ENCODE assay signal across 7 mouse cellular contexts in the genomic region with DNA sequence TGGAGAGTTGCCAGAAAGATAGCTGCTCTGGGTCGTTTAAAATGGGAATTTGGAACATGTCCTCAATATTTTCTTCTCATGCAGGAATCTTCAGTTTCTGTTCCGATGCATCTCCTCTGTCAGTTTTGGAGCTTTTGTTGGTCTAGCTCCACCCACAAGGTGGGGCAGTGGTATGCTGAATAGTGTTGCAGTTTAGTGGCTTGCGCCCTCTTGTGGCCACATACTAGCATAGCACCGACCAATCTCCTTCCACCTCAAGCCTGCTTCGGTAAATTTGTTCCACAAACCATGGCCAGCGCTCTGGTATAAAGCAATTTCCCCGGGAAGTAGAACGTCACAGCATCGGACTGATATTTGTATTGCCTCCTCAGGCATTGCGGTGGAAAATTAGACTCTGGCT. TPM values are rescaled to one million over a fixed set of nuclear protein-coding genes. Genes with fewer than 3 reads are reported as not detected.
DNase-seq lines count a peak whose midpoint lies in the region; ATAC-seq and TF ChIP-seq lines count a peak whose summit lies in the region.

No protein-coding gene starts in this region.

- no peaks in the 10 kb centered on the region for H3K4me1 ChIP-seq in embryonic facial prominence, embryonic 11.5 days (ENCODE audit: control insufficient read depth, insufficient read depth, low read length)
- no peaks in the 10 kb centered on the region for H3K4me1 ChIP-seq in heart, adult 2 months (ENCODE audit: control insufficient read depth, insufficient read depth, low read length)
- H3K4me1 ChIP-seq in kidney, adult 2 months (ENCODE audit: control insufficient read depth, insufficient read depth, low read length): no peaks in the 10 kb centered on the region
- no peaks in the 10 kb centered on the region for H3K4me1 ChIP-seq in limb, embryonic 11.5 days (ENCODE audit: control insufficient read depth, insufficient read depth, low read length)
- H3K4me1 ChIP-seq in midbrain, embryonic 15.5 days: no peaks in the 10 kb centered on the region
- no peaks in the 10 kb centered on the region for H3K4me1 ChIP-seq in spleen, adult 2 months (ENCODE audit: control insufficient read depth, insufficient read depth, insufficient read length)

- peak; percentile 97 for TF ChIP-seq CTCF in heart, adult 2 months (IDR thresholded peaks at IDR 0.05)
- peak; percentile 97 for TF ChIP-seq CTCF in kidney, adult 2 months (conservative IDR thresholded peaks at IDR 0.05; ENCODE audit: insufficient read depth, insufficient read length, low read depth, low read length)
- TF ChIP-seq CTCF in spleen, adult 2 months (IDR thresholded peaks at IDR 0.05; ENCODE audit: extremely low read depth, insufficient read depth, insufficient read length, insufficient replicate concordance): peak; percentile 90; the same call in 1 of the 2 replicates

- no peaks in the 10 kb centered on the region for H3K36me3 ChIP-seq in embryonic facial prominence, embryonic 11.5 days (replicated peaks; ENCODE audit: control insufficient read depth, insufficient read depth, low read depth, low read length)
- no peaks in the 10 kb centered on the region for H3K36me3 ChIP-seq in heart, adult 2 months (ENCODE audit: control insufficient read depth, insufficient read depth, low read length)
- H3K36me3 ChIP-seq in kidney, adult 2 months (ENCODE audit: control insufficient read depth, insufficient read depth, low read length): no peaks in the 10 kb centered on the region
- H3K36me3 ChIP-seq in limb, embryonic 11.5 days (ENCODE audit: control insufficient read depth, insufficient read depth, low read length): no peaks in the 10 kb centered on the region
- H3K36me3 ChIP-seq in midbrain, embryonic 15.5 days (replicated peaks): no peaks in the 10 kb centered on the region
- no peaks in the 10 kb centered on the region for H3K36me3 ChIP-seq in spleen, adult 2 months (ENCODE audit: control insufficient read depth, insufficient read depth, low read length)

- ATAC-seq in embryonic facial prominence, embryonic 11.5 days (replicated peaks; ENCODE audit: insufficient number of reproducible peaks, low FRiP score, low TSS enrichment, low read depth): peak; percentile 80
- ATAC-seq in limb, embryonic 11.5 days (ENCODE audit: insufficient number of reproducible peaks, low FRiP score, low TSS enrichment, low read depth): peak; percentile 75; the same call in 1 of the 2 replicates
- peak; percentile 94 for ATAC-seq in midbrain, embryonic 15.5 days (replicated peaks)

- WGBS in embryonic facial prominence, embryonic 11.5 days: 13% methylated on average over 10 of the region's 10 CpGs
- WGBS in heart, adult 2 months: 4% methylated on average over 10 of the region's 10 CpGs
- 2% methylated on average over 10 of the region's 10 CpGs for WGBS in kidney, adult 2 months
- 9% methylated on average over 10 of the region's 10 CpGs for WGBS in limb, embryonic 11.5 days
- WGBS in midbrain, embryonic 15.5 days: 5% methylated on average over 10 of the region's 10 CpGs
- 5% methylated on average over 10 of the region's 10 CpGs for WGBS in spleen, adult 2 months

- no peak overlapping the region for H3K4me3 ChIP-seq in embryonic facial prominence, embryonic 11.5 days (ENCODE audit: low read depth, low read length)
- no peak overlapping the region for H3K4me3 ChIP-seq in heart, adult 2 months
- H3K4me3 ChIP-seq in kidney, adult 2 months (ENCODE audit: insufficient read depth, low read depth, low read length): no peak overlapping the region
- H3K4me3 ChIP-seq in limb, embryonic 11.5 days (ENCODE audit: low read depth, low read length): no peak overlapping the region
- H3K4me3 ChIP-seq in midbrain, embryonic 15.5 days: peak overlapping the region; percentile 16; the same call in 1 of the 2 replicates
- H3K4me3 ChIP-seq in spleen, adult 2 months (ENCODE audit: extremely low read depth, insufficient read depth, insufficient read length): no peak overlapping the region

- no peaks in the 10 kb centered on the region for H3K9me3 ChIP-seq in embryonic facial prominence, embryonic 11.5 days (replicated peaks; ENCODE audit: control insufficient read depth, low read length)
- H3K9me3 ChIP-seq in limb, embryonic 11.5 days (ENCODE audit: control insufficient read depth, low read length): no peaks in the 10 kb centered on the region
- no peaks in the 10 kb centered on the region for H3K9me3 ChIP-seq in midbrain, embryonic 15.5 days

- peak; percentile 90 for DNase-seq in adrenal gland, postnatal 14 days
- DNase-seq in embryonic facial prominence, embryonic 11.5 days (ENCODE audit: low spot score): peak; percentile 92
- peak; percentile 71 to 72 for DNase-seq in heart, adult 2 months
- peak; percentile 77 for DNase-seq in kidney, adult 2 months
- peak; percentile 89 for DNase-seq in limb, embryonic 11.5 days (ENCODE audit: low spot score)
- peak; percentile 67 to 74 for DNase-seq in spleen, adult 2 months (ENCODE audit: low read depth in 1 of 2, low spot score in 2 of 2)

- no peak overlapping the region for H3K27ac ChIP-seq in embryonic facial prominence, embryonic 11.5 days (replicated peaks; ENCODE audit: low read depth, low read length)
- no peak overlapping the region for H3K27ac ChIP-seq in heart, adult 2 months
- no peak overlapping the region for H3K27ac ChIP-seq in kidney, adult 2 months (ENCODE audit: insufficient read depth, low read depth, low read length)
- H3K27ac ChIP-seq in limb, embryonic 11.5 days (replicated peaks; ENCODE audit: low read depth, low read length): no peak overlapping the region
- no peak overlapping the region for H3K27ac ChIP-seq in midbrain, embryonic 15.5 days
- H3K27ac ChIP-seq in spleen, adult 2 months (ENCODE audit: insufficient read depth, low read length): no peak overlapping the region

- H3K79me2 ChIP-seq in heart, adult 2 months (replicated peaks; ENCODE audit: control insufficient read depth, insufficient read depth, low read length): no peaks in the 10 kb centered on the region

- no peak overlapping the region for H3K4me2 ChIP-seq in embryonic facial prominence, embryonic 11.5 days (ENCODE audit: low read depth, low read length)
- H3K4me2 ChIP-seq in limb, embryonic 11.5 days (ENCODE audit: low read depth, severe bottlenecking): no peak overlapping the region
- peak overlapping the region; percentile 49 for H3K4me2 ChIP-seq in midbrain, embryonic 15.5 days

- intact Hi-C loops in heart, adult 2 months (cut with DNase I): loop anchor here (1.0 kb wide), 1 partner anchor 214 kb away; no protein-coding TSS in a partner anchor

- TF ChIP-seq POLR2A in heart, adult 2 months (IDR thresholded peaks at IDR 0.05; ENCODE audit: insufficient read depth, low read depth, low read length): no peak
- no peak for TF ChIP-seq POLR2A in kidney, adult 2 months (IDR thresholded peaks at IDR 0.05; ENCODE audit: low read depth, low read length)
- TF ChIP-seq POLR2A in spleen, adult 2 months (IDR thresholded peaks at IDR 0.05; ENCODE audit: low read depth, low read length): no peak

- peak; percentile 51; the same call in 1 of the 2 replicates for TF ChIP-seq EP300 in heart, adult 2 months (IDR thresholded peaks at IDR 0.05; ENCODE audit: insufficient read depth, low read depth, low read length)

- 0 out of 2 replicates have a peak overlapping the region, but pooled peaks have one; percentile 33 for H3K9ac ChIP-seq in embryonic facial prominence, embryonic 11.5 days (replicated peaks; ENCODE audit: low read length)
- H3K9ac ChIP-seq in heart, adult 2 months (ENCODE audit: low read depth, low read length): no peak overlapping the region
- no peak overlapping the region for H3K9ac ChIP-seq in limb, embryonic 11.5 days (ENCODE audit: low read length)
- H3K9ac ChIP-seq in midbrain, embryonic 15.5 days: no peak overlapping the region

- H3K27me3 ChIP-seq in embryonic facial prominence, embryonic 11.5 days (ENCODE audit: control insufficient read depth, insufficient read depth, low read length): no peaks in the 10 kb centered on the region
- H3K27me3 ChIP-seq in heart, adult 2 months (ENCODE audit: control insufficient read depth, insufficient read depth, low read length): no peaks in the 10 kb centered on the region; the same call in 1 of the 2 replicates
- H3K27me3 ChIP-seq in kidney, adult 2 months (replicated peaks; ENCODE audit: control insufficient read depth, insufficient read depth, low read length): no peaks in the 10 kb centered on the region
- H3K27me3 ChIP-seq in limb, embryonic 11.5 days (ENCODE audit: control insufficient read depth, insufficient read depth, low read length): no peaks in the 10 kb centered on the region
- H3K27me3 ChIP-seq in midbrain, embryonic 15.5 days (replicated peaks): no peaks in the 10 kb centered on the region
- H3K27me3 ChIP-seq in spleen, adult 2 months (ENCODE audit: control insufficient read depth, insufficient read depth, low read length): no peaks in the 10 kb centered on the region

RNA-seq across cellular contexts. Expression of gene Gm9049, which starts 16.5 kb away (rescaled TPM):
- total RNA-seq in adrenal gland, postnatal 14 days (2021): not detected in 2 replicates
- polyA plus RNA-seq in embryonic facial prominence, embryonic 11.5 days (2014; fragmentation: Nextera tagmentation; extraction: Ambion mirVana): 0.10 TPM in 1 of 2 replicates, not detected in the other
- total RNA-seq in heart, adult 2 months (2021): not detected
- polyA plus RNA-seq in heart, adult 2 months (2012; rRNA removed): not detected in 2 replicates
- not detected in 2 replicates for polyA plus RNA-seq in kidney, adult 2 months (2012; rRNA removed)
- polyA plus RNA-seq in limb, embryonic 11.5 days (2014; fragmentation: Nextera tagmentation; extraction: Ambion mirVana): not detected in 2 replicates
- not detected in 2 replicates for polyA plus RNA-seq in midbrain, embryonic 15.5 days (2015; fragmentation: Nextera tagmentation; extraction: Ambion mirVana)
- polyA plus RNA-seq in spleen, adult 2 months (2012; rRNA removed): 0.04 TPM in 1 of 2 replicates, not detected in the other

RNA-seq across cellular contexts. Expression of gene Gm9048, which starts 22.0 kb away (rescaled TPM):
- not detected in 2 replicates for total RNA-seq in adrenal gland, postnatal 14 days (2021)
- not detected in 2 replicates for polyA plus RNA-seq in embryonic facial prominence, embryonic 11.5 days (2014; fragmentation: Nextera tagmentation; extraction: Ambion mirVana)
- not detected for total RNA-seq in heart, adult 2 months (2021)
- not detected in 2 replicates for polyA plus RNA-seq in heart, adult 2 months (2012; rRNA removed)
- not detected in 2 replicates for polyA plus RNA-seq in kidney, adult 2 months (2012; rRNA removed)
- polyA plus RNA-seq in limb, embryonic 11.5 days (2014; fragmentation: Nextera tagmentation; extraction: Ambion mirVana): not detected in 2 replicates
- polyA plus RNA-seq in midbrain, embryonic 15.5 days (2015; fragmentation: Nextera tagmentation; extraction: Ambion mirVana): 0.08 TPM in 1 of 2 replicates, not detected in the other
- not detected in 2 replicates for polyA plus RNA-seq in spleen, adult 2 months (2012; rRNA removed)

RNA-seq across cellular contexts. Expression of gene Gm9046, which starts 27.4 kb away (rescaled TPM):
- total RNA-seq in adrenal gland, postnatal 14 days (2021): not detected in 2 replicates
- not detected in 2 replicates for polyA plus RNA-seq in embryonic facial prominence, embryonic 11.5 days (2014; fragmentation: Nextera tagmentation; extraction: Ambion mirVana)
- total RNA-seq in heart, adult 2 months (2021): not detected
- polyA plus RNA-seq in heart, adult 2 months (2012; rRNA removed): not detected in 2 replicates
- not detected in 2 replicates for polyA plus RNA-seq in kidney, adult 2 months (2012; rRNA removed)
- not detected in 2 replicates for polyA plus RNA-seq in limb, embryonic 11.5 days (2014; fragmentation: Nextera tagmentation; extraction: Ambion mirVana)
- polyA plus RNA-seq in midbrain, embryonic 15.5 days (2015; fragmentation: Nextera tagmentation; extraction: Ambion mirVana): not detected in 2 replicates
- polyA plus RNA-seq in spleen, adult 2 months (2012; rRNA removed): not detected in 2 replicates

RNA-seq across cellular contexts. Expression of gene Gm9045, which starts 32.8 kb away (rescaled TPM):
- not detected in 2 replicates for total RNA-seq in adrenal gland, postnatal 14 days (2021)
- polyA plus RNA-seq in embryonic facial prominence, embryonic 11.5 days (2014; fragmentation: Nextera tagmentation; extraction: Ambion mirVana): 0.10 TPM in 1 of 2 replicates, not detected in the other
- not detected for total RNA-seq in heart, adult 2 months (2021)
- polyA plus RNA-seq in heart, adult 2 months (2012; rRNA removed): not detected in 2 replicates
- polyA plus RNA-seq in kidney, adult 2 months (2012; rRNA removed): not detected in 2 replicates
- polyA plus RNA-seq in limb, embryonic 11.5 days (2014; fragmentation: Nextera tagmentation; extraction: Ambion mirVana): not detected in 2 replicates
- polyA plus RNA-seq in midbrain, embryonic 15.5 days (2015; fragmentation: Nextera tagmentation; extraction: Ambion mirVana): not detected in 2 replicates
- 0.04 TPM in 1 of 2 replicates, not detected in the other for polyA plus RNA-seq in spleen, adult 2 months (2012; rRNA removed)

RNA-seq across cellular contexts. Expression of gene Gm9044, which starts 38.2 kb away (rescaled TPM):
- not detected in 2 replicates for total RNA-seq in adrenal gland, postnatal 14 days (2021)
- not detected in 2 replicates for polyA plus RNA-seq in embryonic facial prominence, embryonic 11.5 days (2014; fragmentation: Nextera tagmentation; extraction: Ambion mirVana)
- not detected for total RNA-seq in heart, adult 2 months (2021)
- not detected in 2 replicates for polyA plus RNA-seq in heart, adult 2 months (2012; rRNA removed)
- not detected in 2 replicates for polyA plus RNA-seq in kidney, adult 2 months (2012; rRNA removed)
- 0.09 TPM in 1 of 2 replicates, not detected in the other for polyA plus RNA-seq in limb, embryonic 11.5 days (2014; fragmentation: Nextera tagmentation; extraction: Ambion mirVana)
- polyA plus RNA-seq in midbrain, embryonic 15.5 days (2015; fragmentation: Nextera tagmentation; extraction: Ambion mirVana): not detected in 2 replicates
- polyA plus RNA-seq in spleen, adult 2 months (2012; rRNA removed): not detected in 2 replicates
